Mouse (Mus musculus): ENCODE data around the gene Kcnq2. TPM values are rescaled to one million over a fixed set of nuclear protein-coding genes. Genes with fewer than 3 reads are reported as not detected.

The Kcnq2 gene
- polyA plus RNA-seq, 1 experiment from 2014 or later: 0.59 TPM

- no peak overlapping the region for H3K27ac ChIP-seq
- H3K9ac ChIP-seq: no peak overlapping the region
- H3K36me3 ChIP-seq: no peaks in the 10 kb centered on the region
- no peak overlapping the region for H3K4me2 ChIP-seq
- no peak overlapping the region for H3K4me3 ChIP-seq
- no peak for ATAC-seq (ENCODE audit: insufficient number of reproducible peaks, insufficient read depth, low FRiP score, low TSS enrichment, low read depth)
- H3K9me3 ChIP-seq: no peaks in the 10 kb centered on the region
- H3K27me3 ChIP-seq: peaks cover 6% of the 10 kb centered on the region
- no peaks in the 10 kb centered on the region for H3K4me1 ChIP-seq
These were observed 12.5 kb downstream of the Kcnq2 start for GRCm38 (mm10) chr2:181122642-181123041.

GRCm38 (mm10) chr2:181120922-181121449, 14.1 kb downstream of the Kcnq2 start:
- Histone ChIP-seq H3K4me2 (no peak overlapping the region), H3K9me3 (no peaks in the 10 kb centered on the region), H3K9ac (no peak overlapping the region), H3K4me3 (no peak overlapping the region), H3K4me1 (no peaks in the 10 kb centered on the region), H3K27ac (no peak overlapping the region), H3K36me3 (no peaks in the 10 kb centered on the region), H3K27me3 (peaks cover 6% of the 10 kb centered on the region)
- no peak for ATAC-seq (ENCODE audit: insufficient number of reproducible peaks, insufficient read depth, low FRiP score, low TSS enrichment, low read depth)
- WGBS: 85% methylated on average over 4 of the region's 4 CpGs

GRCm38 (mm10) chr2:181119952-181120351, 15.1 kb downstream of the Kcnq2 start:
- H3K4me3 ChIP-seq: no peak overlapping the region
- whole genome bisulfite sequencing: 22% methylated on average over 10 of the region's 10 CpGs
- no peak overlapping the region for H3K9ac ChIP-seq
- no peaks in the 10 kb centered on the region for H3K9me3 ChIP-seq
- H3K4me2 ChIP-seq: no peak overlapping the region
- H3K27me3 ChIP-seq: peaks cover 6% of the 10 kb centered on the region; the same call in 1 of the 2 replicates
- H3K4me1 ChIP-seq: no peaks in the 10 kb centered on the region
- no peak for ATAC-seq (ENCODE audit: insufficient number of reproducible peaks, insufficient read depth, low FRiP score, low TSS enrichment, low read depth)
- H3K27ac ChIP-seq: no peak overlapping the region
- H3K36me3 ChIP-seq: no peaks in the 10 kb centered on the region

- H3K27me3 ChIP-seq: peaks cover 6% of the 10 kb centered on the region; the same call in 1 of the 2 replicates
- 76% methylated on average over 5 of the region's 5 CpGs for WGBS
- H3K4me3 ChIP-seq: no peak overlapping the region
- H3K9me3 ChIP-seq: no peaks in the 10 kb centered on the region
- ATAC-seq (ENCODE audit: insufficient number of reproducible peaks, insufficient read depth, low FRiP score, low TSS enrichment, low read depth): no peak
- no peaks in the 10 kb centered on the region for H3K4me1 ChIP-seq
- no peak overlapping the region for H3K9ac ChIP-seq
- no peaks in the 10 kb centered on the region for H3K36me3 ChIP-seq
- H3K27ac ChIP-seq: no peak overlapping the region
- H3K4me2 ChIP-seq: no peak overlapping the region
These were observed 18.7 kb downstream of the Kcnq2 start for GRCm38 (mm10) chr2:181116436-181116835.

- Histone ChIP-seq H3K4me1 (no peaks in the 10 kb centered on the region), H3K4me2 (no peak overlapping the region), H3K4me3 (no peak overlapping the region), H3K36me3 (no peaks in the 10 kb centered on the region), H3K27ac (no peak overlapping the region), H3K9ac (no peak overlapping the region), H3K27me3 (peaks cover 6% of the 10 kb centered on the region; the same call in 1 of the 2 replicates), H3K9me3 (no peaks in the 10 kb centered on the region)
- ATAC-seq (ENCODE audit: insufficient number of reproducible peaks, insufficient read depth, low FRiP score, low TSS enrichment, low read depth): no peak
- 81% methylated on average over 3 of the region's 3 CpGs for WGBS
These were observed 19.7 kb downstream of the Kcnq2 start for GRCm38 (mm10) chr2:181115367-181115766.

GRCm38 (mm10) chr2:181113762-181114361, 21.2 kb downstream of the Kcnq2 start:
- no peak overlapping the region for H3K4me3 ChIP-seq
- no peaks in the 10 kb centered on the region for H3K9me3 ChIP-seq
- no peak overlapping the region for H3K4me2 ChIP-seq
- no peak overlapping the region for H3K27ac ChIP-seq
- 0 out of 2 replicates have a peak, but pooled peaks cover 2% of the 10 kb centered on the region for H3K27me3 ChIP-seq
- no peaks in the 10 kb centered on the region for H3K4me1 ChIP-seq
- no peak for ATAC-seq (ENCODE audit: insufficient number of reproducible peaks, insufficient read depth, low FRiP score, low TSS enrichment, low read depth)
- no peak overlapping the region for H3K9ac ChIP-seq
- 71% methylated on average over 8 of the region's 8 CpGs for WGBS
- no peaks in the 10 kb centered on the region for H3K36me3 ChIP-seq

- H3K27me3 ChIP-seq: no peaks in the 10 kb centered on the region
- no peaks in the 10 kb centered on the region for H3K4me1 ChIP-seq
- no peak overlapping the region for H3K9ac ChIP-seq
- ATAC-seq (ENCODE audit: insufficient number of reproducible peaks, insufficient read depth, low FRiP score, low TSS enrichment, low read depth): no peak
- 89% methylated on average over 1 of the region's 1 CpGs for whole genome bisulfite sequencing
- H3K36me3 ChIP-seq: no peaks in the 10 kb centered on the region
- H3K9me3 ChIP-seq: no peaks in the 10 kb centered on the region
- no peak overlapping the region for H3K27ac ChIP-seq
- no peak overlapping the region for H3K4me2 ChIP-seq
- H3K4me3 ChIP-seq: no peak overlapping the region
These were observed 23.4 kb downstream of the Kcnq2 start for GRCm38 (mm10) chr2:181111665-181112064.

- Histone ChIP-seq H3K9me3 (no peaks in the 10 kb centered on the region), H3K27ac (no peak overlapping the region), H3K36me3 (no peaks in the 10 kb centered on the region), H3K4me1 (no peaks in the 10 kb centered on the region), H3K9ac (no peak overlapping the region), H3K27me3 (no peaks in the 10 kb centered on the region), H3K4me3 (no peak overlapping the region), H3K4me2 (no peak overlapping the region)
- WGBS: 42% methylated on average over 2 of the region's 2 CpGs
- no peak for ATAC-seq (ENCODE audit: insufficient number of reproducible peaks, insufficient read depth, low FRiP score, low TSS enrichment, low read depth)
These were observed 31.0 kb downstream of the Kcnq2 start for GRCm38 (mm10) chr2:181104111-181104510.

GRCm38 (mm10) chr2:181102161-181102560, 32.9 kb downstream of the Kcnq2 start:
- no peak overlapping the region for H3K27ac ChIP-seq

GRCm38 (mm10) chr2:181101626-181102025, 33.5 kb downstream of the Kcnq2 start:
- H3K4me3 ChIP-seq: no peak overlapping the region
- H3K9me3 ChIP-seq: no peaks in the 10 kb centered on the region
- H3K9ac ChIP-seq: no peak overlapping the region
- H3K27ac ChIP-seq: no peak overlapping the region
- no peak overlapping the region for H3K4me2 ChIP-seq
- WGBS: 55% methylated on average over 1 of the region's 1 CpGs
- no peaks in the 10 kb centered on the region for H3K27me3 ChIP-seq
- H3K4me1 ChIP-seq: no peaks in the 10 kb centered on the region
- ATAC-seq (ENCODE audit: insufficient number of reproducible peaks, insufficient read depth, low FRiP score, low TSS enrichment, low read depth): no peak
- no peaks in the 10 kb centered on the region for H3K36me3 ChIP-seq

More at GRCm38 (mm10) chr2:181102161-181102560, 32.9 kb downstream of the Kcnq2 start:
- H3K4me1 ChIP-seq: no peaks in the 10 kb centered on the region
- no peaks in the 10 kb centered on the region for H3K27me3 ChIP-seq
- no peak overlapping the region for H3K4me3 ChIP-seq
- no peaks in the 10 kb centered on the region for H3K36me3 ChIP-seq
- H3K9me3 ChIP-seq: no peaks in the 10 kb centered on the region
- no peak overlapping the region for H3K4me2 ChIP-seq
- no peak overlapping the region for H3K9ac ChIP-seq
- ATAC-seq (ENCODE audit: insufficient number of reproducible peaks, insufficient read depth, low FRiP score, low TSS enrichment, low read depth): no peak
- 41% methylated on average over 2 of the region's 2 CpGs for WGBS

- Histone ChIP-seq H3K4me1 (no peaks in the 10 kb centered on the region), H3K27ac (no peak overlapping the region), H3K4me2 (no peak overlapping the region), H3K4me3 (no peak overlapping the region), H3K9me3 (no peaks in the 10 kb centered on the region), H3K36me3 (no peaks in the 10 kb centered on the region), H3K27me3 (peaks cover under 1% of the 10 kb centered on the region; the same call in 1 of the 2 replicates), H3K9ac (no peak overlapping the region)
- 88% methylated on average over 2 of the region's 2 CpGs for WGBS
- ATAC-seq (ENCODE audit: insufficient number of reproducible peaks, insufficient read depth, low FRiP score, low TSS enrichment, low read depth): no peak
These were observed 35.0 kb downstream of the Kcnq2 start for GRCm38 (mm10) chr2:181100087-181100486.

GRCm38 (mm10) chr2:181090123-181090522, 45.0 kb downstream of the Kcnq2 start:
- no peak for ATAC-seq (ENCODE audit: insufficient number of reproducible peaks, insufficient read depth, low FRiP score, low TSS enrichment, low read depth)

More at GRCm38 (mm10) chr2:181090123-181090522, 45.0 kb downstream of the Kcnq2 start:
- no peak overlapping the region for H3K9ac ChIP-seq
- no peaks in the 10 kb centered on the region for H3K4me1 ChIP-seq
- H3K4me2 ChIP-seq: no peak overlapping the region
- WGBS: 77% methylated on average over 3 of the region's 3 CpGs
- no peaks in the 10 kb centered on the region for H3K36me3 ChIP-seq
- H3K4me3 ChIP-seq: no peak overlapping the region
- H3K9me3 ChIP-seq: no peaks in the 10 kb centered on the region
- no peak overlapping the region for H3K27ac ChIP-seq
- H3K27me3 ChIP-seq: peaks cover 7% of the 10 kb centered on the region; the same call in 1 of the 2 replicates

Measured in embryonic facial prominence, embryonic 13.5 days (tissue).